Mouse (Mus musculus) gastrocnemius, postnatal 4 days (tissue): Measurements from ENCODE around the gene Fbxl17. TPM values are rescaled to one million over a fixed set of nuclear protein-coding genes. Genes with fewer than 3 reads are reported as not detected.

ENCODE experiments used
- DNase-seq, 2 experiments: peaks; one replicate each; pipeline ENCODE4 v3.0.0; 2021 to 2022; ENCODE audit warnings: low spot score in 2 of 2, mixed read lengths in 2 of 2
- total RNA-seq, 2 experiments: library from RNA; stranded (reverse); gene quantifications; 2 replicates each; pipeline ENCODE4 v1.2.3; 2021

Fbxl17 gene
- total RNA-seq, 2 experiments from 2014 or later, result 31.3 to 36.7 TPM

DNA sequence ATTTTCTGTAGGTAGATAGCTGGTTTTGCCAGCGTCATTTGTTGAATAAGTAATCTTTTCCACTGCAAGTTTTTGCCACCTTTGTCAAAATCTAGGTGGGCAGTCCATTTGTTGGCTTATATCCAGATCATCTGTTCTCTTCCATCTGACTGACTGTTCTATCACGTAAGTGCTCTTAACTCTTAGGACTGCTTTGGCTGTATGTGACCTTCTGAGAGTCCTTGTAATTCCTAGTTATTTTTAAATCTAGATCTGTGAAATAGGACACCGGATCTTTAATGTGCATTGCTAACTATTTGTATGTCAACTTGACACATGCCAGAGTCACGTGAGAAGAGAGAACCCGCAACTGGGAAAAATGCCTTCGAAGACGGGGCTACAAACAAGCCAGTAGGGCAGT, 37.3 kb downstream of the Fbxl17 start:
- DNase-seq, result no peak

DNA sequence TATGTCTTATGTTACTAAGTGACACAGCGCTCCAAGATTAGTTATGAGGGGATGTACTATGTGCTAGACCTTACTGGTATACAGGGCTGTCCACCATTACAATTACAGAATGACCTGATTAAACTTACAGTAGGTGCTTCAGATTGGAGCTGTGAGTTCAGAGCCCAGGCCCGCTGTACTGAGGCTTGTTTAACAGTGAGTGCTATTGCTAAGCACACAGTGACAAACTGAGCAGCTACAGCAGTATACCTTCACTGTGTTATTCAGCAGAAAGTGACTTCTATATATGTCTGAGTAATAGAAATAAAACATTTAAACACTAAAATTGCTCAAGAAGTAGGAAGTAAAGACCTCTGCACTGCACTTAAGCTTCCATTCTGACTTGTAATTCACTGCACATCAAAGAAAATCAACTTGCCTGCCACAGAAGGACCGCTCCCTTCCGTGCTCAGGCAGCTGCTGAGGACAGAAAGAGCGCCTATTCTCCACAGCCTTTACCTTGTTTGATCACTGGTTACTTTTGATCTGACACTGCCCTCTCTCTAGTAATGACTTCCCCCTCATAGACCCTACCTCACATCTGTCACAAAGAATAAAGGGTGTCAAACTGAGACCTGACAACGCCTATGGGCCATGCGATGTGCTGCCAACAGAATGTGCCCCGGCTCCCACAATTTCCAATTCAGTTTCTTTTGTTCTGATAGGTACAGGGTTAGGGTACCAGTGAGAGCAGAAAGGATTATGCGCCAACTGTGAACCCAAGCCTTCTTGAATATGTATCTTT, 39.9 kb downstream of the Fbxl17 start:
- no peak for DNase-seq

DNA sequence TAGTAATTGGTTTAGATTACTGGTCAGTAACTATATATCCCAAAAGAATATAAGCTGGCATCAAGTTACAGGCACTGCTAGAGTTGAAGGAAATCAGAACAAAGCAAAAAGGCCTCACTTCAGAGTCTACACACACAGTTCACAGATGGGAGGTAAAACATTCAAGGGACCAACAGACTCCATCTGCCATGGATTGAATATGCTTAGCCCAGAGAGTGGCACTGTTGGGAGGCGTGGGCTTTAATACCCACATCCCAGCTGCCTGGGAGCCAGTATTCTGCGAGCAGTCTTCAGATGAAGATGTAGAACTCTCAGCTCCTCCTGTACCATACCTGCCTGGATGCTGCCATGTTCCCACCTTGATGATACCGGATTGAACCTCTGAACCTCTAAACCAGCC, 41.8 kb downstream of the Fbxl17 start:
- no peak for DNase-seq

DNA sequence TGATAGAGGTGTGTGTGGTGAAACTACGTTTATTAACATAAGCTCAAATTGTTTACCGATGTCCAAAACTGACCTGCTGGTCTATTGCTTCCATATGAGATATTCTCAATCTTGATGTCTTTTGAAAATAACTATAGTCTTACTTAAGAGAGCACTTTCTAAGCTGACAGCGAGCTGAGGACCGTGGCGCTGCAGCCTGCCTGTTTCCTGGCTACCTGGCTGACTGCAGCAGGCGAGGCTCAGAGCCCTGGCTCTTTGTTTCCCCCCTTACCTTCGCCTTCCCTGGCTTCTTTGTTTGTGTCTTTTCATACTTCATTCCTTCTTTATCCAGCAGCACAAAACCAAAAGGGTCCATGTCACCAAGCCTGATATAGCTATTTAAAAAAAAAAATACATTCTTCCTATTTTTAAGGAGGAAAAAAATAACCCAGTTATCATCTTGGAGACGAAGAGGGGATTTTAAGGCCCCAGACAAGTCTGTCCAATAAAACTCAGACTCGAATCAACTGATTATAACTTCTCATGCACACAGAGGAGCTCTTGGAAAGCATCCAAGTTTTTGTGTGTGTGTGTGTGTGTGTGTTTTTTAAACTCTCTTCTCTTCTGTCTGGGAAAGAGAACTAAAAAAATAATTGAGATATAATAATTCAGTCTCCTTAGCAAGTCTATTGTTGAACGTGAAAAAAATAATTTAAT, 48.4 kb downstream of the Fbxl17 start:
- DNase-seq, result no peak

DNA sequence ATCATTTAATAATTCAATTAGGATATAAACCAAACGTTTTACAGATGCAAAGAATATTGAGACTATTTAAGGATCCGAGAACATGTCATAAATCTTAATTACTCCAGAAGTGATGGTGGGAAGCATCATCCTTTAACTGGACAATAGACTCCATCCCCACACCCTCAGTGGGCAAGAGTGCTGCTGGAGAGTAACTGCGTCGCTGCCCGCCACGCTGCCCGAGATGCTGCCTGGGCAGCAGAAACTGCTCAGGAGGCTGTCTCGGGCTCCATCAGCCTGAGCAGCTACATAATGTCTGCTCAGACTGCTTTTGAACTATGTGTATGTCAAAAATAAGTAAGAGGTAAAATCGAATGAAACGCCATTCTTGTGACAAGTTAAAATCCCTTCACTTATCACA, 52.1 kb downstream of the Fbxl17 start:
- DNase-seq, result no peak

DNA sequence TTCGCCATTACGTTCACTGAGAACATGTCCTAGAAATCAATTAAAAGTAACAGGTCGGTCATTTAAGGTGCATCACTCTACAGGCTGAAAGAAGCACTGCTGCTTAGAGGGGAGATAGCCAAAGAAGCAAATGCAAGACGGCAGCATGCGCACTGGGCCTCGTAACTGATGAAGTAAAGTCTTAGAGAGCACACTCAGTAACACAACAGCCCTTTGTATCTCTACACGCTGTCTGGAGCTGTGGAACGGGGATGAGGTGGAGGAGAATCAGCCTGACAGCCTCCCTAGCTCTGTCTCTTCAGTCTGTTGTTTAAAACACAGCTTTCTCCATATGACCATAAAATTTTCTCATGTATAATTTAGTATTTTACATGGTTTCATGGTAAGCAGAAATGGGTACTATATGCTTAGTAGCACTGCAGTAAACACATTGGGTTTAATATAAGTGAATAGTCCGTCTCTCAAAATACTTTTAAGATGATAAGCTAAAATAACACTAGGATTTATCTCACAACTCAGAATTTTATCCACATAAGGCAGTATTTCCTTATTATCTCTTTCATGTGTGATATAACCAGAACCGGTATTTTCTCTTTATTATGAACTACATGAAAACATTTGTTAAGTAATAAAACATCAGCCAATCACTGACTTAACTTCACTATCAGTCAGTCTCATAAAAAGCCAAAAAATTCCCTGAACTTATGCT, 52.7 kb downstream of the Fbxl17 start:
- no peak for DNase-seq

DNA sequence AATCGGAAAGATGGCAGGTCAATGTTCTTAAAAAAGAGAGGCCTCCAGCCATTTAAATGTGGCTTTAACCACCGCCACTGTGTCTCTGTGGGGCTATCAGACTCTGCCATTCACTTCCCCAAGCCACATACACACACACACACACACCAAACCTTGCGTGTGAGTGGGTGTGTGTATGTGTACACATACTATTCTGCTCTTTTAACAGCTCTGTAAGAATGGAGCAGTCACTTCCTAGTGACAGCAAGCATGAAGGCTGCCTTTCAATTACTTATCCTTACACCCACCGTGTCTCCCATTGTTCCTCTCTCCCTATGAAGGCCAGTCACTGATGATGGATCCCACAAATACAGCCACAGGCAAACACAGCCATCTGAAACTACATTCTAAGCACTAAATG, 54.6 kb downstream of the Fbxl17 start:
- no peak for DNase-seq

DNA sequence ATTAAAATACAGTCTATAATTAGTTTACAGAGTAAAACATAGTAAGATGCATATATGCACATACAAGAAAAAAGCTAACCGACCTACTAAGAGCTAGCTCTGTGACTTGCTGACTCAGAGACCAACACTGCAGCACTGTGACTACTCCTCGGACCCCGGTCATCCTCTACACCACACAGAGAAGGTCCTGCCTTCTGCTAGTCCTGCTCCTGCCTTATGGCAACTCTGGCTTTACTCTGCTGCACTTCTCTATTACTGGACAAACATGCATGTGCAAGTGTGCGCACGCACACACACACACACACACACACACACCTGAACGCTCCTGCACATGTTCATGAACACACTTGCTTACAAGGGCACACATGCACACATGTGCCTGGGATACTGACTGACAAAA, 62.4 kb downstream of the Fbxl17 start:
- no peak for DNase-seq

DNA sequence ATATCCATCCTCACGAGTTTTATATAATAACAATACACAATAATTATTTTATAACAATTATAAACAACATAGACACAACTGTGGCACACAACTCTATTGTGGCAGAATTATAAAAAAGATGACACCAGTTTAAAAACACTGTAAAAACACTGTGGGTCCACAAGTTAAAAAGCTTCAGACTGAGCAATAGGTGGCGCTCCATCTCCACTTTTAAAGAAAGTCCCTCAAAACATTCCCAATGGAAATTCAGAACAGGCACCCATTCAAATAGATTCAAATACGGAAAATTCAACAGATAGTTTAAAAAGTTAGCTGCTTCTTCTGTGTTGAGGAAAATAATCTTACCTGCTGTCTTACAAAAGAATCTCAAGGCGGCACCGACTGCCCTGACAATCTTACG, 65.7 kb downstream of the Fbxl17 start:
- no peak for DNase-seq

DNA sequence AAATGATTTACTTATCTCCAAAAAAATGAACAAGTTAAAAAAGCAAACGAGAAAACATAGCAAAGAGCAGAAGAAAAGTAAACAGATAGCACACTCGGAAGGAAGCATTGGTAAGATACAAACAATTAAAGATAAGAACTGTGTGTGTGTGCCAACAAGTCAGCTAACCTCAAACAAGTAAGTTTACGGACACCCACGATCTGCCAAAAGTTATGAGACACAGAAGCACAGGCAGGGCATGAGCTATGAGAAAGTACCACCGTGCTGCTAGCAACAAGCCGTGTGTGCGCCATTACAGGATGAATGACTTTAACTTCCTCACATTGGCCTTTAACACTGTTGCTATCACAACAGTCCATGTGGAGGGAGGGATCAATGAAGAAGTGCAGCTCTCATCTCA, 68.2 kb downstream of the Fbxl17 start:
- no peak for DNase-seq

DNA sequence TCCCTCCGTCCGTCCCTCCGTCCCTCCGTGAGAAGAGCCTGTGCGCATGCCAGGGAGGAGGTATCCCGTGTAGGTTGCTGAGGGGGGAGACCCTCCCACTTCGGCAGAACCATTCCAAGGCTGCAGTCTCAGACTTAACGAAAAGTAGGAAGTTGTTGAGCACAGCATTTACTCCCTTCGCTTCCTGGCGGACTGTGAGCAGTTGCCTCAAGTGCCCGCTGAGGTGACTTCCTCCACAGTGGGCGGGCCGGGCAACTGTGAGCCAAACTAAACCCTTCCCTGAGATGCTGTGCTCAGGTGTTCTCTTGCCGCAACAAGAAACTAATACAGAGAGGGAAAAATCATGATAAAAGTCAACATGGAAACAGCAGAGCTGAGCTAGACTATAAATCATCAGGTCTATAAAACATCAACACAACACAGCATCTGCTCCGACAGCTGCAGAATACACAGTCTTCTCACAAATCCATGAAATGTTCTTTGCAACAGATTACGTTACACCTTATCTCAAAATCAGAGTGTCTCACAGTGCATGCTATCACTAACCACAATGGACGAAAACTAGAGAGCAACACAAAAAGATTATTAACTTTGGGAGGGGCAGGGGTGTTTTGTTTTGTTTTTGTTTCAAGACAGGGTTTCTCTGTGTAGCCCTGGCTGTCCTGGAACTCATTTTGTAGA, 69.3 kb downstream of the Fbxl17 start:
- no peak for DNase-seq

DNA sequence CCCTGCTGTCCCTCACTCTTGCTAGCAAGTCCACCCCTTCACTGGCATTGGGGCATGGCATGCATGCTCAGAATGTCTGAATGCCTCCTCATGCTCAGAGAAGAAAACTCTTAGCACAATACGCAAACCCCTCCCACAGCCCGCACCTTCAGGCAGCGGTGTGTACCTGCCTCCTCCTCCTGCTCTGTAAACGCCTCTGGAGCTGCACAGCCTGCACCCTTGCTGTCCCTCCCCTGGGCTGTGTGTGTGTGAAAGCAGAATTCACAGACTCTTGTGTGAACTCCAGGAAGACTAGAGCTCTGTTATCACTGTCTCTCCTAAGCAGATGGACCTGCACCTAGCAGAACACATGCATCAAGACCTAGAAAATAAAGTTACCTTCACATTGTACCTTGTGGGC, 76.0 kb downstream of the Fbxl17 start:
- DNase-seq, result no peak

DNA sequence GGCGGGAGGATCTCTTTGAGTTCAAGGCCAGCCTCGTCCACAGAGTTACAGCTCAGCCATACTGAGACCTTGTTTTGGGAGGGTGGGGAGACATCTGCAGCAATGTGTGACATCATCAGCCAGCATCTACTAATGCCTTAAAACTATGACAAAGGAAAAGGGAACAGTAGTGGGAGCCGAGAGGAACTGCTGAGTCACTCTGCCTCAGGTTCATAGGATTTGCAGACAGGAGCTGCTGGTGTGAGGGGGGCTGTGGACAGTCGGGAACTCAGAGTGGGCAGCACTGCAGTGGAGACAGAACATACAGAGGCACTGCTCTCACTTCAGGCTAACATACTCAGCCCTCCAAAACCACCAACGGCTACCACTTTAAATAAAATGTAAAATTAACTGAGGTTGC, 77.1 kb downstream of the Fbxl17 start:
- DNase-seq, result no peak

DNA sequence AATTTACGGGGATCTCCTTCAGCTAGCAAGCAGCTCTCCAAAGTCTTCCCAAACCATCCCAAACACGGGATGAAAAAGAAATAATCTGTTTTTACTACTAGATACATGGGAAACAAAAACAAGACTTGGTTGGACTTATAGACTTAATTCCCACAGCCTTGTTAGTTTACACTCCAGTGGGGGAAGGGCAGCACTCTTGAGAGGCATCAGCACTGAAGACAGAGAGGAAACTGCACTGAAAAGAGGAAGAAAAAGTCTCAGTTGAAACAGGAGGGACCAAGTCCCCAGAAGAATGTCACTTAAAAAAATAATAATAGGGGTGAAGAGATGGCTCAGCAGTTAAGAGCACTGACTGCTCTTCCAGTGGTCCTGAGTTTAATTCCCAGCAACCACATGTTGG, 78.0 kb downstream of the Fbxl17 start:
- DNase-seq, result no peak

DNA sequence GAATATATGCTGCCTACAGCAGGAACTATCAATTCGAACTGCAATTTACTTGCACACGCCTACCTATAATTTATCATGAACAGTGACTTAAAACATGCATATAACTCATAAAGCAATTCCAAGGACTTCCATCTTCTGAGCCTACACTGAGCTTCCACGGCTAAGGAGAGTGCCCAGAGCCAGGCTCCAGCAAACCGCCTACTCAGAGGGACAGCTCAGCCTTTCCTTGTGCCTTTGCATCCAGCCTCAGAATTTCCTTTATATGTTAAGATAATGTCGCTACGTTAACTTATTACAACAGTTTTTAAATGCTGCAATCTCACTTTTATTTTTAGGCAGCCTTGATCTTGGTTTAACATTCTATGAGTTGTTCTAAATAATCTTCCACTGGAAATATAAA, 80.3 kb downstream of the Fbxl17 start:
- DNase-seq, result no peak

DNA sequence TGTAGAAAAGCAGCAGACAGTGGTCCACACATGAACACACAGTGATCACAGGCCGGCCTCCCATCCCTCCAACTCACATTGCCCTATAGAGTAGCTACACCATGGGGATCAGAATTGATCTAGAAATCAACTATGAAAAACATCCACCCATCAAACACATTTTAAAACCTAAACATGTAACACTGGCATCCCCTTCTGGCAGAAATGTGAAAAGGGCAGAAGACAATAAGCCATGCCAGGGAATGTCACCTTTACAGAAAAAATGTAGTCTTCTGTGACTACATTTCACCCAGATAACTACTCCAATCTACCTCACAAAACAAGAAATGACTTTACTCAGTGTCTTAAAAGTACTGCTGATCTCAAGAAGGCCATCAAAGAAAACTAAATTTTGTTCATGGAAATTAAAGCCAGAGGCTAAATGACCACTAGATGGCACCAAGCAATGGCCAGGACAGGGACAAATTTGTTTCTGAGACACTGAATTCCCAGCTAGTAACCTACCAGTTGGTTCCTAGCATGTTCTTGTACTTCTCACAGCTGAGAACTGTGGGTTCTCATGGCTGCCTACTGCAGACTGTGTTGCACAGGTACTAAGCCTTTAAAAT, 85.7 kb downstream of the Fbxl17 start:
- DNase-seq, result no peak

DNA sequence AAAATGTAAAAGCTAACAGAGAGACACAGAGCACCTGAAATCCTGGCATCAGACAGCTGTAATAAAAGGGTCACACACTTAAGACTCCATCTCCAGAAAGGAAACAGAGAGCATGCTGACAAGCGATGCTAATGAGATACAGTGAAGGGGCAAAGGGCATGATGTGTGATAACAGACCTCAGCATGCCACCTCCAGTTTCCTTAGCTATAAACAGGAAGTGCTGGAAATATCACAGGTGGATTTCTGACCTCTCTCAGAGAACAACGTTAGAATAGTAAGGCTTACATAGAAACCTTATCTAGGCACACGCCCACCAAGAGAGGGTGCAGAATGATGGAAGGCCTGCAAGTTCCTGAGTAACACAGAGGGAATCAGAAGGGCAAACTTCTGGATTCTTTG, 88.3 kb downstream of the Fbxl17 start:
- DNase-seq, result no peak

DNA sequence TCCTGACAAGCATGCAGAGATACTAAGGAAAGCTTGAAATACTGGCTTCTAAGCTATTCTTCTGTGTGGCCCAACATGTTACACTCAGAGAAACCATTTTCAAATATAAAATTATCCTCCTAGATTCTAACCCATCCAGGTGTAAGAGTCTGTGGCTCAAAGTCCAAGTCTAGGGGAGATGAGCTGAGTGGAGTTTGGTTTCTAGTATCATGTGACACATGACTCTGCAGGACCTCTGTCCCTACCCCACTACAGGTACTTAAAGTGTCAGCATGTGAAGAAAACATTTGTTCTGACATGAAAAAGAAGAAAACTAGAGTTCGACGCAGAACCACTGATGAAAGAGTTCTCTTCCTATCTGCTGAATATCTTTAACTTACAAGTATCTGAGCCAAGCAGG, 89.7 kb downstream of the Fbxl17 start:
- DNase-seq, result no peak

DNA sequence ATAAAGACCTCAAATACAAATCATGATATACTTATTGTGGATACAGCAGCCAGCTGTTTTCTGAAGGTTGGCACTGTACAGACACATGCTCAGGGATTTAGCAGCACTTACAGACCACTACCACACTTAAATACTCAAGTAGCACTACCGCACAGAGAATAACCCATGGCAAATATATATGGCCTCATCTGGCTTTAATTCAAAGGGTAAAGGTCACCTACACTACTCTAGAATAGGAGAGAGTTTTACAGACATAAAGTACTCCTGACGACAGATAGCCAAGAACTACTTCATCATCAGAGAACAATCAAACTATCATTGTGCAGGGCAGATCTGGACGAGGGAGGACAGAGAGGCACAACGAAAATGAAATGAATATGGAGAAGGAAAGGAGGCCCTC, 93.9 kb downstream of the Fbxl17 start:
- DNase-seq, result no peak

DNA sequence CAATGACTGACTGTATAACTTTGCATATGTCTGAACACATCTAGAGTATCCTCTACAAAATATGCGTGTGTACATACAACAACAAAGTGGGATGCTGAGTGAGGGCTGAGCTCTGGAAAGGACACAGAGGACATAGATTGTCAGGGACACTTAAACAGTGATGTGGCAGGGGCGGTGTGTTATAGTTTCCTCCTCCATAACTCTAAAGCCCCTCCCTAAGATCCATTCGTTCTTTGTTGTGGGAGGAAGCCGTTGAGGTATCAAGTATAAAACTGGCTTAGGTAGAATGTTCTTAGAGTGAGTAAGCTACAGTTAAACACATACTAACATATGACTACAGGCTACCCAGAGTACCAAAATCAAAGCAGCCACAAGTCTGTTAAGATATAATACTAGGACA, 94.3 kb downstream of the Fbxl17 start:
- DNase-seq, result no peak

DNA sequence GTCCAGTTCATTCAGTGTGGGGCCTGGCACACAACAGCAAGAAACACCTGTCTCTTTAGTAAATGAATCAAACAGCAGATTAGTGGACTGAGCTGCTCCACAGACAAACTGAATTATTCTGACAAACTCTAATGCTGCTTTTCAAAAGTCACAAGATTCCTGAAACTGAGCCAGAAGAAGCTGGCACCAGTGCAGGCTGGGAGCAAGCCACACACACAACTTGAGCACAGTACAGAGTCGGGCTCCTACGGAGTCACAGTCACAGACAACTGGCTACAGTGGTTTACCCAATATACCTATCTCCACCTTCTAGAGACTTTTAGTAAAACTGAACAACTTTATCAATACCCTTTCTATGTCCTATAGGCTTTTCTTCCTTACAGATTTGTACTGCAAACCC, 94.8 kb downstream of the Fbxl17 start:
- peak in 1 of 2 experiments; percentile 22 for DNase-seq
